Mouse (Mus musculus) ES-Bruce4 (cell line): ENCODE data around the gene Pfkfb3. TPM values are rescaled to one million over a fixed set of nuclear protein-coding genes. Genes with fewer than 3 reads are reported as not detected.

Experiments
- H3K27ac ChIP-seq: 2 replicates; pipeline ENCODE4 v1.5.1; 2012; ENCODE audit warnings: low read length, inconsistent platforms; ENCODE audit not compliant: insufficient read depth
- H3K27me3 ChIP-seq: 2 replicates; pipeline ENCODE4 v1.6.1; 2012; ENCODE audit warnings: mild to moderate bottlenecking, low read length, inconsistent platforms; ENCODE audit not compliant: control insufficient read depth, poor library complexity, insufficient read depth, severe bottlenecking
- H3K36me3 ChIP-seq: 2 replicates; pipeline ENCODE4 v1.6.1; 2012; ENCODE audit warnings: inconsistent platforms, mild to moderate bottlenecking, low read length, moderate library complexity; ENCODE audit not compliant: control insufficient read depth, poor library complexity, insufficient read depth, severe bottlenecking
- H3K4me1 ChIP-seq: one replicate; pipeline ENCODE4 v1.8.1; 2011; ENCODE audit warnings: low read length; ENCODE audit not compliant: control insufficient read depth, insufficient read depth
- H3K4me3 ChIP-seq: 2 replicates; pipeline ENCODE4 v1.5.1; 2011; ENCODE audit warnings: low read depth, mild to moderate bottlenecking, low read length
- H3K9ac ChIP-seq: 2 replicates; pipeline ENCODE4 v1.6.1; 2012; ENCODE audit warnings: low read depth, mild to moderate bottlenecking, inconsistent platforms; ENCODE audit not compliant: poor library complexity, severe bottlenecking
- H3K9me3 ChIP-seq: replicated peaks from 2 replicates; pipeline ENCODE4 v1.6.1; 2012; ENCODE audit warnings: mild to moderate bottlenecking, low read length, inconsistent platforms; ENCODE audit not compliant: control insufficient read depth, poor library complexity, insufficient read depth, severe bottlenecking
- CTCF ChIP-seq: IDR thresholded peaks from one replicate; pipeline ENCODE4 v1.8.1; 2011; ENCODE audit warnings: low read depth, low read length
- EP300 ChIP-seq: IDR thresholded peaks from 2 replicates; pipeline ENCODE4 v1.6.1; 2011; ENCODE audit warnings: low read depth, low read length; ENCODE audit not compliant: insufficient read depth
- POLR2A ChIP-seq: IDR thresholded peaks from one replicate; pipeline ENCODE4 v1.8.1; 2011; ENCODE audit warnings: low read length; ENCODE audit not compliant: insufficient read depth
- polyA plus RNA-seq: library from polyadenylated mRNA; stranded (reverse); fragments of >200 nt; gene quantifications from 2 replicates; pipeline ENCODE4 v1.2.4, GENCODE M21; 2011; ENCODE audit warnings: low read depth; ENCODE audit not compliant: missing spikeins, insufficient read depth, insufficient read length

Gene Pfkfb3
- polyA plus RNA-seq, 1 experiment: 73.8 TPM

GRCm38 (mm10) chr2:11557244-11557643 is 3.4 kb upstream of the Pfkfb3 start:
- no peak overlapping the region for H3K9ac ChIP-seq
- H3K9me3 ChIP-seq: no peaks in the 10 kb centered on the region

GRCm38 (mm10) chr2:11555316-11555715 is 1.4 kb upstream of the Pfkfb3 start:
- TF ChIP-seq POLR2A (no peak), CTCF (no peak), EP300 (no peak)
- Histone ChIP-seq H3K4me3 (no peak overlapping the region), H3K27ac (no peak overlapping the region), H3K36me3 (no peaks in the 10 kb centered on the region), H3K4me1 (peaks cover 2% of the 10 kb centered on the region), H3K9me3 (no peaks in the 10 kb centered on the region), H3K27me3 (peaks cover 6% of the 10 kb centered on the region; the same call in 1 of the 2 replicates), H3K9ac (no peak overlapping the region)

More at GRCm38 (mm10) chr2:11557244-11557643, 3.4 kb upstream of the Pfkfb3 start:
- no peak overlapping the region for H3K27ac ChIP-seq
- H3K4me3 ChIP-seq: no peak overlapping the region
- H3K36me3 ChIP-seq: no peaks in the 10 kb centered on the region
- TF ChIP-seq CTCF (no peak), POLR2A (no peak), EP300 (no peak)
- peaks cover 6% of the 10 kb centered on the region; the same call in 1 of the 2 replicates for H3K27me3 ChIP-seq
- peaks cover under 1% of the 10 kb centered on the region for H3K4me1 ChIP-seq

GRCm38 (mm10) chr2:11552966-11553451 is 868 bp downstream of the Pfkfb3 start:
- TF ChIP-seq EP300: no peak
- no peak for TF ChIP-seq CTCF
- TF ChIP-seq POLR2A: no peak
- Histone ChIP-seq H3K4me3 (peak overlapping the region; percentile 78), H3K9me3 (no peaks in the 10 kb centered on the region), H3K9ac (peak overlapping the region; percentile 53; the same call in 1 of the 2 replicates), H3K36me3 (no peaks in the 10 kb centered on the region), H3K27ac (no peak overlapping the region), H3K4me1 (peaks cover 2% of the 10 kb centered on the region), H3K27me3 (peaks cover 6% of the 10 kb centered on the region; the same call in 1 of the 2 replicates)

GRCm38 (mm10) chr2:11552297-11552821 is 1.5 kb downstream of the Pfkfb3 start:
- peaks cover 2% of the 10 kb centered on the region for H3K4me1 ChIP-seq
- no peaks in the 10 kb centered on the region for H3K36me3 ChIP-seq
- no peak overlapping the region for H3K9ac ChIP-seq
- TF ChIP-seq CTCF (no peak), EP300 (no peak), POLR2A (no peak)
- H3K4me3 ChIP-seq: 0 out of 2 replicates have a peak overlapping the region, but pooled peaks have one; percentile 4
- no peaks in the 10 kb centered on the region for H3K9me3 ChIP-seq
- peaks cover 6% of the 10 kb centered on the region; the same call in 1 of the 2 replicates for H3K27me3 ChIP-seq
- H3K27ac ChIP-seq: no peak overlapping the region

- no peak for TF ChIP-seq CTCF
- no peak for TF ChIP-seq POLR2A
- TF ChIP-seq EP300: no peak
- Histone ChIP-seq H3K9ac (no peak overlapping the region), H3K27me3 (peaks cover 6% of the 10 kb centered on the region; the same call in 1 of the 2 replicates), H3K36me3 (no peaks in the 10 kb centered on the region), H3K4me3 (no peak overlapping the region), H3K9me3 (no peaks in the 10 kb centered on the region), H3K27ac (no peak overlapping the region), H3K4me1 (peaks cover 2% of the 10 kb centered on the region)
These were observed 2.2 kb downstream of the Pfkfb3 start for GRCm38 (mm10) chr2:11551726-11552125.

GRCm38 (mm10) chr2:11548508-11548907 is 5.4 kb downstream of the Pfkfb3 start:
- TF ChIP-seq POLR2A (no peak), EP300 (no peak)
- Histone ChIP-seq H3K4me3 (no peak overlapping the region), H3K36me3 (no peaks in the 10 kb centered on the region), H3K27ac (no peak overlapping the region), H3K4me1 (peaks cover 2% of the 10 kb centered on the region), H3K9me3 (no peaks in the 10 kb centered on the region), H3K27me3 (no peaks in the 10 kb centered on the region), H3K9ac (no peak overlapping the region)
